Mouse (Mus musculus) forebrain, postnatal 0 days (tissue): Measurements from ENCODE around the gene Phf20. TPM values are rescaled to one million over a fixed set of nuclear protein-coding genes. Genes with fewer than 3 reads are reported as not detected.

Experiments used
- ATAC-seq: fragments of 200-750 bp; cut with Nextera tagmentation; 2 replicates; pipeline ENCODE4 v1.8.0; 2017; ENCODE audit warnings: mild to moderate bottlenecking, moderate library complexity
- DNase-seq: peaks from one replicate; pipeline ENCODE4 v3.0.0-alpha.2; 2015
- H3K27ac ChIP-seq: fragments of 300-500 bp; sonication (generic); 2 replicates; pipeline ENCODE4 v1.5.1; 2014; ENCODE audit warnings: low read depth, mild to moderate bottlenecking, antibody characterized with exemption, low read length, moderate library complexity, mixed read lengths
- H3K27me3 ChIP-seq: fragments of 300-500 bp; sonication (generic); 2 replicates; pipeline ENCODE4 v1.6.1; 2014; ENCODE audit warnings: mild to moderate bottlenecking, low read length, mixed read lengths; ENCODE audit not compliant: insufficient read depth
- H3K36me3 ChIP-seq: fragments of 300-500 bp; sonication (generic); 2 replicates; pipeline ENCODE4 v1.6.1; 2014; ENCODE audit warnings: mild to moderate bottlenecking, moderate library complexity; ENCODE audit not compliant: insufficient read depth
- H3K4me1 ChIP-seq: fragments of 300-500 bp; sonication (generic); 2 replicates; pipeline ENCODE4 v1.6.1; 2014; ENCODE audit warnings: antibody characterized with exemption; ENCODE audit not compliant: insufficient read depth
- H3K4me2 ChIP-seq: fragments of 300-500 bp; sonication (generic); 2 replicates; pipeline ENCODE4 v1.6.1; 2014; ENCODE audit warnings: low read depth, mild to moderate bottlenecking, moderate library complexity
- H3K4me3 ChIP-seq: fragments of 300-500 bp; sonication (generic); 2 replicates; pipeline ENCODE4 v1.5.1; 2014; ENCODE audit warnings: low read depth, low read length, mixed read lengths
- H3K9ac ChIP-seq: fragments of 300-500 bp; sonication (generic); 2 replicates; pipeline ENCODE4 v1.6.1; 2014; ENCODE audit warnings: mild to moderate bottlenecking
- H3K9me3 ChIP-seq: fragments of 300-500 bp; sonication (generic); 2 replicates; pipeline ENCODE4 v1.6.1; 2016; ENCODE audit warnings: low read length
- CTCF ChIP-seq: sonication (generic); IDR thresholded peaks from 2 replicates; pipeline ENCODE4 v1.5.1; 2016; ENCODE audit warnings: antibody characterized with exemption, control low read depth, low read depth
- WGBS: fragments of 180-500 bp; shearing (Covaris S2); extraction: QIAGEN DNeasy Blood & Tissue Kit; methylation state at CpG from one replicate; pipeline ENCODE4 v1.1.7; 2014; 5-methylcytosine and 5-hydroxymethylcytosine counted together
- polyA plus RNA-seq: library from polyadenylated mRNA; unstranded; fragments of >200 nt; fragmentation: Nextera tagmentation; extraction: Ambion mirVana; gene quantifications from 2 replicates; pipeline ENCODE4 v1.2.1, GENCODE M21; 2015
- total RNA-seq: library from RNA; depleted of rRNA; stranded (reverse); fragments of >200 nt; gene quantifications from 2 replicates; pipeline ENCODE4 v1.2.3, GENCODE M21; 2014

Phf20 gene
- total and polyA plus RNA-seq, 2 experiments from 2014 or later, result 57.1 to 148 TPM

GRCm38 (mm10) chr2:156263204-156263893, 67.1 kb downstream of the Phf20 start:
- 74% methylated on average over 4 of the region's 4 CpGs for WGBS
- no peak overlapping the region for H3K4me3 ChIP-seq
- H3K27me3 ChIP-seq, result no peaks in the 10 kb centered on the region
- TF ChIP-seq CTCF, result no peak
- DNase-seq (no peak), ATAC-seq (no peak)
- no peak overlapping the region for H3K27ac ChIP-seq
- H3K36me3 ChIP-seq, result peaks cover 18% of the 10 kb centered on the region
- no peaks in the 10 kb centered on the region for H3K9me3 ChIP-seq
- H3K4me2 ChIP-seq, result no peak overlapping the region
- no peak overlapping the region for H3K9ac ChIP-seq
- no peaks in the 10 kb centered on the region for H3K4me1 ChIP-seq

DNA sequence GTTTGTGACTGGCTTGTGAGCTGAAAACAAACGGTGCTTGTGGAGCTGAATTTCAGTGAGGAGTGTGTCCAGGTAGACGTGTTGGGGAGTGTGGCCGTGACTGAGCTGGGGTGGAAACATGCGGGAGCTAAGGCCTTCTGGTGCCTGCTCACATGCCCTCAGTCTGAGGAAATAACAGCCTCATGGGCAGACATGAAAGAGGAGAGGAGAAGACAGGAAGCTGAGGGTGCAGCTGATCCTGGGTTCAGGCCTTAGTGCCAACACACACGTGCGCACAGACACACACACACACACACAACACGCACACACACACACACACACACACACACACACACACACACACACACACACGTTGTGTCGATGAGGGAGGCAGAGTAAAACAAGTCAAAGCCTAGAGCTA, 71.4 kb downstream of the Phf20 start:
- no peak overlapping the region for H3K4me3 ChIP-seq
- no peak for ATAC-seq

DNA sequence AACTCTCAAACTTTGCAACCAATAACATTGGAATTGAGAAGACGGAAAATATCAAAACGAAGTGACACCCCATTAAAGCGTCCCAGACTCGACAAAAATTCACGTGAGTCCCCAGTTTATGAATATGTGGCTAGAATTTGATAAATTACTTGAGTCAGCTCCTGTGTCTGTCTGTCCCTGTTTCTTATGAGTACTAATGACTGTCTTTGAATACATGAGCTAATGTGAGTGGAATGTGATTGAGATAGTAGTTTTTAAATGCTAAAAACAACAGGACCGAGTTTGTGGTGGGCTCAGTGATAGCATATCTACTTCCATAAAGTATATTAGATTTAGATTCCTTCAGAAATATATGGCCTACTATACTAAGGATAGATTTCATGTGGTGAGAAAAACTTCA, 76.3 kb downstream of the Phf20 start:
- TF ChIP-seq CTCF, result no peak
- H3K4me3 ChIP-seq, result no peak overlapping the region
- no peaks in the 10 kb centered on the region for H3K4me1 ChIP-seq
- no peaks in the 10 kb centered on the region for H3K27me3 ChIP-seq
- H3K4me2 ChIP-seq, result no peak overlapping the region
- peaks cover 15% of the 10 kb centered on the region for H3K36me3 ChIP-seq
- H3K9ac ChIP-seq, result no peak overlapping the region
- no peak for DNase-seq
- ATAC-seq, result no peak
- H3K27ac ChIP-seq, result no peak overlapping the region
- H3K9me3 ChIP-seq, result no peaks in the 10 kb centered on the region
- 95% methylated on average over 6 of the region's 6 CpGs for WGBS

More for the DNA sequence above, 71.4 kb downstream of the Phf20 start:
- no peak for TF ChIP-seq CTCF
- H3K9me3 ChIP-seq, result no peaks in the 10 kb centered on the region
- H3K27ac ChIP-seq, result no peak overlapping the region
- DNase-seq, result no peak
- H3K9ac ChIP-seq, result no peak overlapping the region
- H3K36me3 ChIP-seq, result no peaks in the 10 kb centered on the region
- 95% methylated on average over 9 of the region's 9 CpGs for WGBS
- no peaks in the 10 kb centered on the region for H3K27me3 ChIP-seq
- H3K4me2 ChIP-seq, result no peak overlapping the region
- H3K4me1 ChIP-seq, result no peaks in the 10 kb centered on the region

DNA sequence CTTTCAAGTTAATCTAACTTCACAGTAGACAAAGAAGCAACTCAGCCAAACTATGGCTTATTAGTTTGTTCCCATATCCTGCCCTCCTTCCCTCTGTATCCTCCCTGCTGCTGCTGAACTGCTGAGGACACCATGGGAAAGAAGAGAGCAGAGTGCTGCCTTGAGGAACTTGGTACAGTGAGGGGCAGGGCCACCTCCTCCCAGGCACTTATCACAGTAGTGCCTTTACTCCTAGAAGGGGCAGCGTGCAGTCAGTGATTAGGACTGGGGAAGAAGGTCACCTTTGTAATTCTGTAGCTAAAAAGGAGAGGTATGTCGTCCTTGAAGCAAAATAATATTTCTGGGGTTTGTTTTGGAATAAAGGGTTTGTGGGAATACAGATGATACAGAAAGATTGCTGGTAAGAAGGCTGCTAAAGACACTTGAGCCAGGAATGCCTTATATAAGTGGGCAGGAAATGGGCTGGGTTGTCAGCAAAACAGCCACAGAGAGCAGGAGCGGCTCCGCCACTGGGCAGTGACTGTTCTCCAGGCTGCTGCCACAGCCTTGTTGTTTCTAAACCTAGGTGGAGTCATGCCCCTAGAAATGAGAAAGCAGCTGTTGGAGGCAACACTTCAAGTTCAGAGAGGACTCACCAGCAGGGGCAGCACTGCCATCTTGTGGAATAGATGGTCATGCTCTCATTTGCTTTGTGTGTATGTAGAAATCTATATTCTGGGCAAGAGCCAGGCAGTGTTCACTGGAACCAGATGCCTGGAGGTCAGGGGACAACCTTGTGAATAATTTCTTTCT, 82.2 kb downstream of the Phf20 start:
- 71% methylated on average over 4 of the region's 4 CpGs for WGBS
- peak; percentile 85 for DNase-seq
- H3K4me2 ChIP-seq, result no peak overlapping the region
- H3K36me3 ChIP-seq, result peaks cover 9% of the 10 kb centered on the region
- no peaks in the 10 kb centered on the region for H3K27me3 ChIP-seq
- H3K27ac ChIP-seq, result no peak overlapping the region
- H3K4me1 ChIP-seq, result no peaks in the 10 kb centered on the region
- TF ChIP-seq CTCF, result peak; percentile 92
- ATAC-seq, result peak; percentile 87
- H3K9me3 ChIP-seq, result no peaks in the 10 kb centered on the region
- H3K4me3 ChIP-seq, result no peak overlapping the region
- no peak overlapping the region for H3K9ac ChIP-seq

- Histone ChIP-seq H3K27me3 (no peaks in the 10 kb centered on the region), H3K9me3 (no peaks in the 10 kb centered on the region), H3K4me3 (no peak overlapping the region), H3K27ac (no peak overlapping the region), H3K4me1 (no peaks in the 10 kb centered on the region), H3K4me2 (no peak overlapping the region), H3K9ac (no peak overlapping the region; the same call in 1 of the 2 replicates), H3K36me3 (no peaks in the 10 kb centered on the region; the same call in none of the 2 replicates)
- DNase-seq (no peak), ATAC-seq (no peak)
- TF ChIP-seq CTCF, result no peak
- WGBS, result 74% methylated on average over 4 of the region's 4 CpGs
Measured at GRCm38 (mm10) chr2:156281227-156281626, 85.0 kb downstream of the Phf20 start.

- Histone ChIP-seq H3K4me2 (no peak overlapping the region), H3K4me1 (no peaks in the 10 kb centered on the region), H3K4me3 (no peak overlapping the region), H3K9me3 (no peaks in the 10 kb centered on the region), H3K36me3 (peaks cover 17% of the 10 kb centered on the region), H3K27ac (no peak overlapping the region), H3K9ac (no peak overlapping the region), H3K27me3 (no peaks in the 10 kb centered on the region)
- 80% methylated on average over 2 of the region's 2 CpGs for WGBS
- TF ChIP-seq CTCF, result no peak
- ATAC-seq, result no peak
- no peak for DNase-seq
Measured at GRCm38 (mm10) chr2:156285161-156285560, 88.9 kb downstream of the Phf20 start.

DNA sequence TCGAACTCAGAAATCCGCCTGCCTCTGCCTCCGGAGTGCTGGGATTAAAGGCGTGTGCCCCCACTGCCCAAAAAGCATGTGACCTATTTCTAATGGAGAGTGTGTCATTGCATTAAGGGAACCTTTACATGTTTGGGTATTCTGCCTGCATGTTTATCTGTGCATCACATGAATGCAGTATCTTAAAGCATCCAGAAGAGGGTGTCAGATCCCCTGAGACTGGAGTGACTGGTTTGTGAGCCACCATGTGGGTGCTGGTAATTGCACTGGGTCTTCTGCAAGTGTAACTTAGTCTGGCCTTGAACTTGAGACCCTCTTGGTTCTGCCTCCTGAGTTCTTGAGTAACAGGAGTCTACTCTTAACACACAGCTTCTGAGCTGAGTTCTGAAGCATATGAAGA, 90.5 kb downstream of the Phf20 start:
- no peak overlapping the region for H3K4me3 ChIP-seq
- H3K36me3 ChIP-seq, result peaks cover 24% of the 10 kb centered on the region
- H3K27me3 ChIP-seq, result no peaks in the 10 kb centered on the region
- no peak overlapping the region for H3K4me2 ChIP-seq
- DNase-seq (no peak), ATAC-seq (no peak)
- H3K9ac ChIP-seq, result no peak overlapping the region
- no peak overlapping the region for H3K27ac ChIP-seq
- no peaks in the 10 kb centered on the region for H3K9me3 ChIP-seq
- 96% methylated on average over 4 of the region's 4 CpGs for WGBS
- H3K4me1 ChIP-seq, result no peaks in the 10 kb centered on the region
- TF ChIP-seq CTCF, result 0 out of 2 replicates have a peak, but pooled peaks have one; percentile 8
